Mouse (Mus musculus) thymus, adult 2 months (tissue): ENCODE data around the gene Nwd2.

Experiments
- CTCF ChIP-seq: fragments of 200-500 bp; IDR thresholded peaks from 2 replicates; pipeline ENCODE4 v1.5.1; 2012; ENCODE audit warnings: mild to moderate bottlenecking, control low read depth, low read length, moderate library complexity, borderline replicate concordance; ENCODE audit not compliant: control insufficient read depth, poor library complexity, insufficient read depth; ENCODE audit errors: extremely low read depth
- POLR2A ChIP-seq: fragments of 200-500 bp; IDR thresholded peaks from 2 replicates; pipeline ENCODE4 v1.6.1; 2012; ENCODE audit warnings: mild to moderate bottlenecking, low read length, control low read depth, moderate library complexity; ENCODE audit not compliant: control insufficient read depth, poor library complexity, insufficient read depth; ENCODE audit errors: extremely low read depth

GRCm38 (mm10) chr5:63755938-63756337 lies 107.0 kb downstream of the Nwd2 start:
- TF ChIP-seq CTCF (no peak), POLR2A (no peak)
